Mouse (Mus musculus) spleen, adult 2 months (tissue): Measurements from ENCODE around the gene Irf2bpl. TPM values are rescaled to one million over a fixed set of nuclear protein-coding genes. Genes with fewer than 3 reads are reported as not detected.

ENCODE experiments used
- DNase-seq, 2 experiments: peaks; one replicate each; pipeline versions ENCODE4 v3.0.0 to v3.0.0-alpha.2; 2012 to 2021; ENCODE audit warnings: low spot score in 2 of 2, low read depth in 1 of 2
- H3K27ac ChIP-seq: fragments of 200-500 bp; 2 replicates; pipeline ENCODE4 v1.5.1; 2012; ENCODE audit warnings: low read length, inconsistent platforms; ENCODE audit not compliant: insufficient read depth
- H3K27me3 ChIP-seq: fragments of 200-500 bp; 2 replicates; pipeline ENCODE4 v1.6.1; 2012; ENCODE audit warnings: mild to moderate bottlenecking, moderate library complexity, low read length, inconsistent platforms; ENCODE audit not compliant: control insufficient read depth, insufficient read depth
- H3K36me3 ChIP-seq: fragments of 200-500 bp; 2 replicates; pipeline ENCODE4 v1.6.1; 2012; ENCODE audit warnings: mild to moderate bottlenecking, low read length, inconsistent platforms; ENCODE audit not compliant: control insufficient read depth, insufficient read depth
- H3K4me1 ChIP-seq: fragments of 200-500 bp; 2 replicates; pipeline ENCODE4 v1.6.1; 2011; ENCODE audit warnings: inconsistent platforms; ENCODE audit not compliant: control insufficient read depth, insufficient read depth, insufficient read length
- H3K4me3 ChIP-seq: fragments of 200-500 bp; 2 replicates; pipeline ENCODE4 v1.5.1; 2011; ENCODE audit warnings: mild to moderate bottlenecking, inconsistent platforms; ENCODE audit not compliant: insufficient read depth, insufficient read length; ENCODE audit errors: extremely low read depth
- CTCF ChIP-seq: fragments of 200-500 bp; IDR thresholded peaks from 2 replicates; pipeline ENCODE4 v1.5.1; 2011; ENCODE audit warnings: mild to moderate bottlenecking, inconsistent platforms; ENCODE audit not compliant: insufficient read depth, insufficient read length, insufficient replicate concordance; ENCODE audit errors: extremely low read depth
- POLR2A ChIP-seq: fragments of 200-500 bp; IDR thresholded peaks from 2 replicates; pipeline ENCODE4 v1.6.1; 2011; ENCODE audit warnings: low read depth, low read length, inconsistent platforms
- WGBS: fragments of 180-500 bp; shearing (Covaris S2); methylation state at CpG from one replicate; pipeline ENCODE4 v1.1.7; 2018; 5-methylcytosine and 5-hydroxymethylcytosine counted together
- polyA plus RNA-seq: library from polyadenylated mRNA; depleted of rRNA; stranded (reverse); fragments of >200 nt; gene quantifications from 2 replicates; pipeline ENCODE4 v1.2.3, GENCODE M21; 2012

Irf2bpl gene
- polyA plus RNA-seq, 1 experiment = 33.2 TPM

DNA sequence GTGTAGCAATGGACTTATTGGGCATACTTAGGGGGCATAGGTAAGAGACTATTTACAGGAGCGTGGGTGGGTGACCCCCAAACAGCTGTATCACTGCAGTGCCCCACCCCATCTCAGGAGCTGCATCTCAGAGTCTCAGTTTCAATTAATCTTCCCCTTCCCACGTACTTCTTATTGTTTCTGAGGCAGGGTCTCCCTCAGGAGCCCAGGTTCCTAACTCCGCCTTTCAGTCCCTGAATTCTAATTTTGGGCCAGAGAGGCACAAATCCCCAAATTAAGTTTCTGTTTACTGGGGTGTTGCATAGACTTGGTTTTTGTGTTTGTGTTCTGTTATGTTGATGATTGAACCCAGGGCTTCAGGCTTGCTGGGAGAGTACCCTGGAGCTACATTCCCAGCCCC, 13.8 kb upstream of the Irf2bpl start:
- Histone ChIP-seq H3K27ac (no peak overlapping the region), H3K36me3 (no peaks in the 10 kb centered on the region), H3K4me3 (no peak overlapping the region), H3K4me1 (peaks cover 25% of the 10 kb centered on the region), H3K27me3 (no peaks in the 10 kb centered on the region)
- TF ChIP-seq CTCF (no peak), POLR2A (no peak)
- 85% methylated on average over 3 of the region's 3 CpGs for WGBS
- no peak for DNase-seq

DNA sequence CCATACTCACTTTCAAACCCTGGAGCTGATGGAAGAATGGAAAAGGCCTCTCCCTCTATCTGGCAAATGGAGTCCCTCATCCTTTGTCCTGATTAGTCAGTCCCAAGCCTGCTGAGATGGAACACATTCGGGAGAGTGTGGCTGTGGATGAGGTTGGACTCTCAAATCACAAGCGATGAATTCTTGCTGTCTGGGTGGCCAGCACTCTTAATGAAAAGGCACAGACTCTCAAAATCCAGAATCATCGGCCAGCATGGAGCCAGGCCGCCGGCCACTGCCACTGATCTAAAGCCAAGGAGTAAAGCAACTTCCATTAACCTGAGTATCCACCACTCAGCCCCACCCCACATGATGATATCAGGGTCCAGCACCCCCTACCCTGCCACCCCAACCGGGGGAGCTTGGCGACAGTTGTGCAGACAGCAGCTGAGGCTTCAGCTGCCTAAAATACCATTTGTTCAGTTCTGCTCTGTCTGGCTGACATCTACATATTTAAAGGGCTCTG, 13.2 kb upstream of the Irf2bpl start:
- H3K27me3 ChIP-seq = no peaks in the 10 kb centered on the region
- H3K4me1 ChIP-seq = peaks cover 30% of the 10 kb centered on the region
- WGBS = 88% methylated on average over 7 of the region's 7 CpGs
- no peaks in the 10 kb centered on the region for H3K36me3 ChIP-seq
- H3K27ac ChIP-seq = peak overlapping the region; percentile 37
- no peak for DNase-seq
- TF ChIP-seq POLR2A = no peak
- TF ChIP-seq CTCF = no peak
- no peak overlapping the region for H3K4me3 ChIP-seq

DNA sequence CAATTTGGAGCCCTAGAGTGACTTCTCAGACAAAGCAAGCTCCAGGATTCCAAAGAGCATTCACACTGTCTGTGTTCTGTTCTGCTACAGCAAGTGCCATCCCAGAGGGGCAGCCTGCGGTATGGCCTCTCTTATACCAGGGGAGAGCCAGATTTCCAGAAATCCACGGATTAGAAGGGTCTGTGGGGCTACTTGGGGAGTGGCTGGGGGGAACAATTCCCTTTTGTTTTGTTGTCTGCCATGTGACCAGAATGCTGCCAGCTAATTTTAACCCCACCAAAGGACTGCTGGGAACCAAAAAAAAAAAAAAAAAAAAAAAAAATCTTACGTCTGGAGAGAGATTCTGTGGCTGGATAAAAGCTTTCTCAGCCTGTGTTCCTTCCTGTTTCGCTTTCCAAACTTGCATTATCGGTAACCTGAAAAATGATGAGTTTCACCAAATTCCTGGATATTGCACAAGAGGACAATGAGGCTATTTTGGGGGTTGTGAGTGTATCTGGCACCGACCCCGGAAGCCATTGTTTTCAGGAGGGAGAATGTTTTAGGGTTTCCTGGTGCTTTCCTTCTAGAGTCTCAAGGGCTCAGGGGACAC, 12.4 kb upstream of the Irf2bpl start:
- H3K4me1 ChIP-seq = peaks cover 35% of the 10 kb centered on the region
- H3K36me3 ChIP-seq = no peaks in the 10 kb centered on the region
- H3K4me3 ChIP-seq = no peak overlapping the region
- no peak for TF ChIP-seq CTCF
- no peak for TF ChIP-seq POLR2A
- whole genome bisulfite sequencing = 15% methylated on average over 7 of the region's 7 CpGs
- no peaks in the 10 kb centered on the region for H3K27me3 ChIP-seq
- H3K27ac ChIP-seq = peak overlapping the region; percentile 58
- no peak for DNase-seq

DNA sequence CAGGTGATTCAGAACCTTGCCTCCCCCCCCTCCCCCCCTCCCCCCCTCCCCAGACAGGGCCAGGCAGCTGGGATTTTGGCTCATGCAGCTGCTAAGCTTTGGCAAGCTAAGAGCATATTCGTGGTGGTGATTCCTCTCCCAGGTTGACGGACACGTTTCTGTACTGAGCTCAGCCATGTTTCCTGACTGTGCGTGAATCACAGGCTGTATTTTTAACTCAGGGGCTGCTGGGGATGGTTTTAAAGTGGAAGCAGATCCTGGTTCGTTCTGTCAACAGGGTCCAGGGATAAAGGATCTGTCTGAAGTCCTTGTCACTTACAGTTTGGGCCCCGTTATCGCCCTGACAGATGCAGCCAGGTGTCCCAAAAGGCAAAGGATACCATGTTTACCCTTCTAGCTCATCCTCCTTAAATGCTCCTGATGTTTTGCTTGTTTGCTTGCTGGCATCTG, 11.9 kb upstream of the Irf2bpl start:
- Histone ChIP-seq H3K4me3 (no peak overlapping the region), H3K27ac (0 out of 2 replicates have a peak overlapping the region, but pooled peaks have one; percentile 18), H3K36me3 (no peaks in the 10 kb centered on the region), H3K27me3 (no peaks in the 10 kb centered on the region), H3K4me1 (peaks cover 35% of the 10 kb centered on the region)
- WGBS = 56% methylated on average over 7 of the region's 7 CpGs
- no peak for TF ChIP-seq POLR2A
- no peak for TF ChIP-seq CTCF
- no peak for DNase-seq

DNA sequence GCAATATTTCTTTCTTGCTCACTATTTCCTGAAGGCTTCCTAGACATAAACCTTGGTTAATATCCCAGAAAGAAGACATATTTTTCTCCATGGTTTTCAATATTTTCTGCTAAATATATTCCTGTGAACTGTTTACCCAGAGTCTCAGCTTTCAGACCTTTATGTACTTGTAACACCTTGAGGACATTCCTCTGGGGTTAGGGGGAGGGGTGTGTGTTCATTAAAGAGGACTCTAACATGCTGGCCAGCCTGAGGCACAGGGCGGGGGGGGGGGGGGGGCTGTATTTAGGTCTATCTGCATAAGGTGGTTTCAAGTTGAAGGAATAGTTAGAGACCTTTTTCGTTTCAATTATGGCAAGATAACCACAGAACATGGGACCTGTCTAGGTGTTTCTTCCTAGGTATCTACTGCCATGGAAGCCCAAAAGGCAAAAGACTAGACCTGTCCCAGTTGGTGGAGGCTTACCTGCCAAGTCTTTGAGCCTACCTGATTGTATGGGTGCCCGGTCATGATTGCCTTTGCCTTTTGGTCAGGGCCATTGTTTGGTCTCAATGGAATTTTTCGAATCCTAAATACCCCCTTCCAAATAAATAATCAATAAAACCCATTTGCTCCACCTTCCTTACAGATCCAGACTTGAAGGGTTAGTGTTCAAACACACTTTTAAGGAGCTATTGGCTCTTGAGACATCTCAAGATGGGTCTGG, 11.3 kb upstream of the Irf2bpl start:
- DNase-seq = no peak
- 63% methylated on average over 4 of the region's 4 CpGs for WGBS
- TF ChIP-seq POLR2A (no peak), CTCF (no peak)
- H3K4me1 ChIP-seq = peaks cover 38% of the 10 kb centered on the region
- H3K27me3 ChIP-seq = no peaks in the 10 kb centered on the region
- H3K4me3 ChIP-seq = no peak overlapping the region
- H3K27ac ChIP-seq = peak overlapping the region; percentile 13; the same call in 1 of the 2 replicates
- H3K36me3 ChIP-seq = no peaks in the 10 kb centered on the region

DNA sequence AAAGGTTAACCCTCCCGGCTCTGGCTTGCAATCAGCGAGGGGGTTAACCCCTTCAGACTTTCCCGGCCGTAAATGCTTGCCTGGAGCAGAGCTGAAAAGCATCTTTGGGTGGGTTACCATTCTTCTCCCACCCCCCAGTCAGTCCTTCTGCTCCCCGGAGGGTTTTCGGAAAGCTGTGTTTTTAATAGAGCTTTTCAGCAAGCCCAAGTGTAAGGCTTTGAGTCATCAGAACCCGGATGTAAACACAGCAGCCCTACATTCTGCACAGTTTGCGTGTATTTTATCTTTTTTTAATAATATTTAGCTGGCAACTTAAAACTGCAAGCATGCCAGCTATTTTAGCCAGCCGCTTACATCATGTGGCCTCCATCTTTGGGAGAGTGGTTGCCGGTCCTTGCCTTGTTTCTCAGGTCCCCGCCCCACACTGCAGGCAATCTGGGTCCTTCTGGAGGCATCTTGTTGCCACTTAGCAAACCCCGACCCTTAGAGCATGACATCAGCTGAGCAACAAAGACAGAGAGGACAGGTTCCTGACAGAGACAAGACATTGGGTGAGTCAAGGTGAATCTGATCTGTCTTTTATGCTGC, 10.3 kb upstream of the Irf2bpl start:
- DNase-seq = no peak
- Histone ChIP-seq H3K27ac (peak overlapping the region; percentile 97), H3K36me3 (no peaks in the 10 kb centered on the region), H3K4me1 (peaks cover 39% of the 10 kb centered on the region), H3K4me3 (peak overlapping the region; percentile 58), H3K27me3 (no peaks in the 10 kb centered on the region)
- 3% methylated on average over 12 of the region's 12 CpGs for WGBS
- TF ChIP-seq POLR2A (no peak), CTCF (no peak)

DNA sequence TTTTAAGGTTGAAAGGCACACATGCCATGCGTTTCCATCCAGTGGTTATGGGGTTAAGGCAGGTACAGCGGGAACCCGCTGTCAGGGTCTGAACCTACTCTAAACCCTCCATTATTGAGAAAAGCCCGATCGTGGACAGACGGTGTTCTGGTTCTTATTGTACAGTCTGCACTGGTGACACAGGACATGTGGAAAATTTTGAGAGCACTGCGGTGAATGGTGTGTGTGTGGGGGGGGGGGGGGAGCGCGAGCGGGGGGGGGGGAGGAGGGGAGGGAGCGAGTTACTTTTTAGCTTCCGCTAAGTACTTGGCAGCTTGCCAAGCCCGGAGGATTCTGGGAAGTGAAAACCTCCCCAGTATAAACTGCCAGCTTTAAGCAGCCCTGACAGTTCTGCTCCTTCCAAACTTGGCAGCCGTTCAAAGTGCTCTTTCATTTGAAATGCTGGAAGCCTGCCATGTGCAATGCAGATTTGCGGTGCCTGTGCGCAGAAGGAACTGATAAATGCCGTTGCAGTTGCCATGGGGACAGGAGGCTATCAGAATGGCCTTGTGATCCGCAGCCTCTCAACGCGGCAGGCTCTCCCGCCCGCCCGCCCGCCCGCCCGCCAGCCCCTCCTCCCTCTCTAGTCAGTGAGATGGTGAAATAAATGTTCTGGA, 9.7 kb upstream of the Irf2bpl start:
- peak overlapping the region; percentile 97 for H3K27ac ChIP-seq
- DNase-seq = peak; percentile 97 to 98
- H3K4me3 ChIP-seq = peak overlapping the region; percentile 58
- peak; percentile 4; the same call in 1 of the 2 replicates for TF ChIP-seq POLR2A
- TF ChIP-seq CTCF = no peak
- H3K4me1 ChIP-seq = peaks cover 40% of the 10 kb centered on the region
- H3K36me3 ChIP-seq = no peaks in the 10 kb centered on the region
- H3K27me3 ChIP-seq = no peaks in the 10 kb centered on the region
- WGBS = under 1% methylated on average over 22 of the region's 26 CpGs
